Mouse (Mus musculus): Measurements from ENCODE around the gene Mfge8. TPM values are rescaled to one million over a fixed set of nuclear protein-coding genes. Genes with fewer than 3 reads are reported as not detected.

Mfge8 gene
- polyA plus RNA-seq, 1 experiment from 2014 or later, result 318 TPM

DNA sequence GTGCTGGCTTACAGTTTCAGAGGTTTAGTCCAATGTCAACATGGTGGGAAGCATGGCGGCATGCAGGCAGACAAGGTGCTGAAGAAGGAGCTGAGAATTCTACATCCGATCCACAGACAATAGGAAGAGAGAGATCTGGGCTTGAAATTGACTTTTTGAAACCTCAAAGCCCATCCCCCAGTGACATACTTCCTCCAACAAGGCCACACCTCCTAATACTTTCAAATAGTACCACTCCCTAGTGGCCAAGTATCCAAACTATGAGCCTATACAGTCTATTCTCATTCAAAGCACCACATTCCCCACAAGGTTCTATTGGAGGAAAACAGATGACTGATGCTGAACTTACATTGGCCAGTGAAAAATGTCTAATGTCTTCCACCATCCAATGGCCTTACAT is 38.7 kb upstream of the Mfge8 start:
- Histone ChIP-seq H3K9ac (replicated peaks; ENCODE audit: low read depth) (no peak overlapping the region), H3K27ac (ENCODE audit: low read length) (no peak overlapping the region), H3K4me2 (replicated peaks; ENCODE audit: low read depth, low read length) (no peak overlapping the region), H3K27me3 (replicated peaks; ENCODE audit: insufficient read depth, low read length) (no peaks in the 10 kb centered on the region), H3K9me3 (ENCODE audit: low read length) (no peaks in the 10 kb centered on the region), H3K36me3 (ENCODE audit: insufficient read depth, low read length) (no peaks in the 10 kb centered on the region), H3K4me1 (ENCODE audit: insufficient read depth, low read depth, low read length) (no peaks in the 10 kb centered on the region), H3K4me3 (ENCODE audit: low read depth, low read length) (no peak overlapping the region)
- WGBS, result 87% methylated on average over 2 of the region's 2 CpGs
- TF ChIP-seq EP300 (IDR thresholded peaks at IDR 0.05) (no peak), CTCF (IDR thresholded peaks at IDR 0.05) (no peak)
- no peak for ATAC-seq
- DNase-seq (ENCODE audit: low spot score), result no peak

DNA sequence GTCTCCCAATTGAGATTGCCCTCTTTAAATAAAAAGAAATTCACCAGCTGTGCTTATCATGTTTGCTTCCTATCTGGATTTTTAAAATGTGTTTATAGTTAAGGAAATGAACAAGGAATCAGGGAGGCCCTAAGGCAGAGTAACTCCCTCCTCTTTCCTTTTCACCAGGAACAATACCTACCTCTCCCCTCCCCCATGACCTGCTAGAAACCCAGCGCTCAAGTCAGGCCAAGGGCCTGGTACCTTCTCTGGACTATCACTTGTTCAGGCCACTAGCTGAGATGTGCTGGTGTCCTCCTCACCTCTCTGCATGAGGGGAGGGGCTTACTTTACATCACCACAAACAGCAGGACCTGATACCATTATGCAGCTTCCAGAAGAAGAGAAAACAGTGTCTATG is 34.6 kb upstream of the Mfge8 start:
- H3K9me3 ChIP-seq (ENCODE audit: low read length), result no peaks in the 10 kb centered on the region
- H3K27me3 ChIP-seq (replicated peaks; ENCODE audit: insufficient read depth, low read length), result no peaks in the 10 kb centered on the region
- no peak overlapping the region for H3K27ac ChIP-seq (ENCODE audit: low read length)
- no peaks in the 10 kb centered on the region for H3K4me1 ChIP-seq (ENCODE audit: insufficient read depth, low read depth, low read length)
- H3K4me2 ChIP-seq (replicated peaks; ENCODE audit: low read depth, low read length), result no peak overlapping the region
- no peak for DNase-seq (ENCODE audit: low spot score)
- no peak for ATAC-seq
- WGBS, result 61% methylated on average over 1 of the region's 1 CpGs
- no peak for TF ChIP-seq CTCF (IDR thresholded peaks at IDR 0.05)
- no peak for TF ChIP-seq EP300 (IDR thresholded peaks at IDR 0.05)
- no peak overlapping the region for H3K9ac ChIP-seq (replicated peaks; ENCODE audit: low read depth)
- no peaks in the 10 kb centered on the region for H3K36me3 ChIP-seq (ENCODE audit: insufficient read depth, low read length)
- no peak overlapping the region for H3K4me3 ChIP-seq (ENCODE audit: low read depth, low read length)

DNA sequence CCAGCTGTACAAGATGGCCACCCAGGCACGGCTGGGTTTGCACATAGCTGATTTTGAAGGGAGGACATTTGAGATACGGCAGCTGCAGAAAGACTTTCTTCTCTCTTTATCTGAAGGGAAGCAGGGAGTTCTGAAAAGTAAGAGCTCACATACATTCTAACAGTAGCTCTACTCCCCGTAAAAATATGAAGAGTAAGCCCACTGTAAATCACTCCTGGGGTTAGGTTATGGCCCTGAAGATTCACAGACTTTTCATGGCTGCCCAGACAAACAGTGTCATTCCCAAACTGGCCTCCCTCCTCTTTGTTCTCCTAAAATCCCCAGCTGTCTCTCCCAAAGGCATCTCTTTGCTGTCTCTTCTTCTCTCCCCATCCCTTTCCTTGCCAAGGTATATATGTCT is 24.9 kb upstream of the Mfge8 start:
- Histone ChIP-seq H3K27me3 (replicated peaks; ENCODE audit: insufficient read depth, low read length) (no peaks in the 10 kb centered on the region), H3K9ac (replicated peaks; ENCODE audit: low read depth) (no peak overlapping the region), H3K4me1 (ENCODE audit: insufficient read depth, low read depth, low read length) (no peaks in the 10 kb centered on the region), H3K36me3 (ENCODE audit: insufficient read depth, low read length) (no peaks in the 10 kb centered on the region), H3K27ac (ENCODE audit: low read length) (no peak overlapping the region), H3K4me2 (replicated peaks; ENCODE audit: low read depth, low read length) (no peak overlapping the region), H3K4me3 (ENCODE audit: low read depth, low read length) (no peak overlapping the region), H3K9me3 (ENCODE audit: low read length) (no peaks in the 10 kb centered on the region)
- TF ChIP-seq CTCF (IDR thresholded peaks at IDR 0.05) (no peak), EP300 (IDR thresholded peaks at IDR 0.05) (no peak)
- ATAC-seq (no peak), DNase-seq (ENCODE audit: low spot score) (no peak)
- 69% methylated on average over 3 of the region's 3 CpGs for WGBS

DNA sequence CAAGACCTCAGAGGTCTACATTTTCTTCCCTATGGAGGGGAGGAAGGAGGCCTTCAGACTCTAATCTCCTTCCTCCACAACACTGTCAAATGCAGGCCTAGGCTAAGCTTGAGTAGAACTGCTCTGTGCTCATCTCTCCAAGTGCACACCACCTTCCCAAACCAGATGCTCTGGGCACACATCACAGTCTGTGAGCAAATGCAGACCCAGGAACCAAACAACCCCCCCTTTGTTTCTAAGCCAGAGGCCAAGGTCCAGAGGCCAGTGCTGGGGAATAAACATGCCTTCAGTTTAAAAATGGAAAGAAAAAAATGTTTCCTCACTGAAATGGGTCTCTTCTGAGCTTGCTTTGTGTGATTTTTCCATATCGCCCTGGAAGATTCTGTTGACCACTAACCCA is 22.9 kb upstream of the Mfge8 start:
- no peak overlapping the region for H3K9ac ChIP-seq (replicated peaks; ENCODE audit: low read depth)
- ATAC-seq (no peak), DNase-seq (ENCODE audit: low spot score) (no peak)
- H3K4me1 ChIP-seq (ENCODE audit: insufficient read depth, low read depth, low read length), result no peaks in the 10 kb centered on the region
- no peak for TF ChIP-seq EP300 (IDR thresholded peaks at IDR 0.05)
- no peak for TF ChIP-seq CTCF (IDR thresholded peaks at IDR 0.05)
- no peaks in the 10 kb centered on the region for H3K9me3 ChIP-seq (ENCODE audit: low read length)
- H3K4me3 ChIP-seq (ENCODE audit: low read depth, low read length), result no peak overlapping the region
- H3K4me2 ChIP-seq (replicated peaks; ENCODE audit: low read depth, low read length), result no peak overlapping the region
- no peaks in the 10 kb centered on the region for H3K27me3 ChIP-seq (replicated peaks; ENCODE audit: insufficient read depth, low read length)
- WGBS, result 75% methylated on average over 1 of the region's 1 CpGs
- H3K36me3 ChIP-seq (ENCODE audit: insufficient read depth, low read length), result no peaks in the 10 kb centered on the region
- H3K27ac ChIP-seq (ENCODE audit: low read length), result no peak overlapping the region

GRCm38 (mm10) chr7:79167006-79167562 is 18.2 kb upstream of the Mfge8 start:
- Histone ChIP-seq H3K9me3 (ENCODE audit: low read length) (no peaks in the 10 kb centered on the region), H3K27me3 (replicated peaks; ENCODE audit: insufficient read depth, low read length) (no peaks in the 10 kb centered on the region), H3K27ac (ENCODE audit: low read length) (no peak overlapping the region), H3K4me2 (replicated peaks; ENCODE audit: low read depth, low read length) (no peak overlapping the region), H3K4me1 (ENCODE audit: insufficient read depth, low read depth, low read length) (no peaks in the 10 kb centered on the region), H3K4me3 (ENCODE audit: low read depth, low read length) (no peak overlapping the region), H3K36me3 (ENCODE audit: insufficient read depth, low read length) (no peaks in the 10 kb centered on the region), H3K9ac (replicated peaks; ENCODE audit: low read depth) (no peak overlapping the region)
- 82% methylated on average over 14 of the region's 14 CpGs for WGBS
- no peak for DNase-seq (ENCODE audit: low spot score)
- no peak for ATAC-seq
- no peak for TF ChIP-seq EP300 (IDR thresholded peaks at IDR 0.05)
- TF ChIP-seq CTCF (IDR thresholded peaks at IDR 0.05), result no peak

- H3K9ac ChIP-seq (replicated peaks; ENCODE audit: low read depth), result no peak overlapping the region
- no peak for TF ChIP-seq CTCF (IDR thresholded peaks at IDR 0.05)
- H3K4me2 ChIP-seq (replicated peaks; ENCODE audit: low read depth, low read length), result no peak overlapping the region
- no peaks in the 10 kb centered on the region for H3K9me3 ChIP-seq (ENCODE audit: low read length)
- DNase-seq (ENCODE audit: low spot score) (no peak), ATAC-seq (no peak)
- WGBS, result 43% methylated on average over 1 of the region's 1 CpGs
- H3K27me3 ChIP-seq (replicated peaks; ENCODE audit: insufficient read depth, low read length), result no peaks in the 10 kb centered on the region
- H3K4me3 ChIP-seq (ENCODE audit: low read depth, low read length), result no peak overlapping the region
- H3K27ac ChIP-seq (ENCODE audit: low read length), result no peak overlapping the region
- H3K36me3 ChIP-seq (ENCODE audit: insufficient read depth, low read length), result no peaks in the 10 kb centered on the region
- no peaks in the 10 kb centered on the region for H3K4me1 ChIP-seq (ENCODE audit: insufficient read depth, low read depth, low read length)
These were observed 10.5 kb upstream of the Mfge8 start for GRCm38 (mm10) chr7:79159406-79159805.

DNA sequence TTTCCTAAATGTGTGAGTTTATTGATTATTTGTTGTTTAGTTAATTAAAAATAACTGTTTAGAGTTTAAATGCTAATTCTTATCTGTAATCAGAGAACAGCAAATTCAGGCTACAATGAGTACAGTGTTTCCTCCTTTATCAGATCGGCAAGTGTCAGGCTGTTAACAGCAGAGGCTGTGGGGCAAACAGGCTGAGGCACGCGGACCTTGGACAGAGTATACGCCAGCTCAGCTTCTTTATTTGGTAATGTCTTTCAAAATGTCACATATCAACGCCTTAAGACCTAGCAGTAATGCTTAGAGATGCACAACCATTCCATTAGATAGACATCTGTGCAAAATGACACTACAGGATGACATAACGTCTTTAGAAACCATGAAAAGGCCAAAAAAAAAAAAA is 662 bp upstream of the Mfge8 start:
- no peak for DNase-seq (ENCODE audit: low spot score)
- ATAC-seq, result no peak
- Histone ChIP-seq H3K9ac (replicated peaks; ENCODE audit: low read depth) (no peak overlapping the region), H3K36me3 (ENCODE audit: insufficient read depth, low read length) (no peaks in the 10 kb centered on the region), H3K9me3 (ENCODE audit: low read length) (no peaks in the 10 kb centered on the region), H3K4me2 (replicated peaks; ENCODE audit: low read depth, low read length) (no peak overlapping the region), H3K27me3 (replicated peaks; ENCODE audit: insufficient read depth, low read length) (no peaks in the 10 kb centered on the region), H3K27ac (ENCODE audit: low read length) (no peak overlapping the region), H3K4me1 (ENCODE audit: insufficient read depth, low read depth, low read length) (no peaks in the 10 kb centered on the region), H3K4me3 (ENCODE audit: low read depth, low read length) (no peak overlapping the region)
- WGBS, result 39% methylated on average over 6 of the region's 6 CpGs
- TF ChIP-seq EP300 (IDR thresholded peaks at IDR 0.05), result no peak
- TF ChIP-seq CTCF (IDR thresholded peaks at IDR 0.05), result no peak

Data from lung, postnatal 0 days (tissue).